Mouse (Mus musculus) left cerebral cortex, postnatal 14 days (tissue): ENCODE results near the gene 5430427O19Rik. TPM values are rescaled to one million over a fixed set of nuclear protein-coding genes. Genes with fewer than 3 reads are reported as not detected.

Experiments used
- total RNA-seq, 2 experiments: library from RNA; stranded (reverse); gene quantifications; 2 replicates each; pipeline ENCODE4 v1.2.3; 2021

5430427O19Rik gene
- total RNA-seq, 2 experiments from 2014 or later: 0.09 TPM; not detected in 1

Other genes with a start within 250 kb of the 5430427O19Rik start
- gene Gk, start 93.5 kb upstream of the 5430427O19Rik start, total RNA-seq: 10 to 100 TPM; 22.7 to 29.2 TPM
- not detected for gene Samt3, start 173.8 kb downstream of the 5430427O19Rik start, total RNA-seq